Mouse (Mus musculus) testis, adult 2 months (tissue): ENCODE measurements around the gene Ftsj3. TPM values are rescaled to one million over a fixed set of nuclear protein-coding genes. Genes with fewer than 3 reads are reported as not detected.
A peak's percentile ranks its signal among the peaks of the same experiment; 100 is the strongest.

Experiments
- H3K27ac ChIP-seq: fragments of 200-500 bp; 2 replicates; pipeline ENCODE4 v1.5.1; 2012; ENCODE audit warnings: low read depth, low read length; ENCODE audit not compliant: control insufficient read depth, insufficient read depth
- H3K27me3 ChIP-seq: fragments of 200-500 bp; 2 replicates; pipeline ENCODE4 v1.6.1; 2012; ENCODE audit warnings: mild to moderate bottlenecking, low read length, moderate library complexity; ENCODE audit not compliant: control insufficient read depth, insufficient read depth
- H3K36me3 ChIP-seq: fragments of 200-500 bp; 2 replicates; pipeline ENCODE4 v1.6.1; 2012; ENCODE audit warnings: mild to moderate bottlenecking, low read length; ENCODE audit not compliant: control insufficient read depth, insufficient read depth
- H3K4me1 ChIP-seq: fragments of 200-500 bp; 2 replicates; pipeline ENCODE4 v1.6.1; 2012; ENCODE audit warnings: low read length; ENCODE audit not compliant: control insufficient read depth, insufficient read depth
- H3K4me3 ChIP-seq: fragments of 200-500 bp; 2 replicates; pipeline ENCODE4 v1.5.1; 2012; ENCODE audit warnings: low read depth, mild to moderate bottlenecking, low read length, moderate library complexity, mixed read lengths; ENCODE audit not compliant: control insufficient read depth
- CTCF ChIP-seq: fragments of 200-500 bp; IDR thresholded peaks from 2 replicates; pipeline ENCODE4 v1.5.1; 2012; ENCODE audit warnings: low read depth, mild to moderate bottlenecking, inconsistent platforms, low read length, moderate library complexity; ENCODE audit not compliant: control insufficient read depth, insufficient read depth, insufficient replicate concordance
- POLR2A ChIP-seq: fragments of 200-500 bp; IDR thresholded peaks from 2 replicates; pipeline ENCODE4 v1.6.1; 2012; ENCODE audit warnings: low read depth, mild to moderate bottlenecking, inconsistent platforms, low read length, moderate library complexity; ENCODE audit not compliant: control insufficient read depth
- polyA plus RNA-seq: library from polyadenylated mRNA; depleted of rRNA; stranded (reverse); fragments of >200 nt; gene quantifications from 2 replicates; pipeline ENCODE4 v1.2.3, GENCODE M21; 2012

Ftsj3 gene
- polyA plus RNA-seq, 1 experiment = 17.2 TPM

DNA sequence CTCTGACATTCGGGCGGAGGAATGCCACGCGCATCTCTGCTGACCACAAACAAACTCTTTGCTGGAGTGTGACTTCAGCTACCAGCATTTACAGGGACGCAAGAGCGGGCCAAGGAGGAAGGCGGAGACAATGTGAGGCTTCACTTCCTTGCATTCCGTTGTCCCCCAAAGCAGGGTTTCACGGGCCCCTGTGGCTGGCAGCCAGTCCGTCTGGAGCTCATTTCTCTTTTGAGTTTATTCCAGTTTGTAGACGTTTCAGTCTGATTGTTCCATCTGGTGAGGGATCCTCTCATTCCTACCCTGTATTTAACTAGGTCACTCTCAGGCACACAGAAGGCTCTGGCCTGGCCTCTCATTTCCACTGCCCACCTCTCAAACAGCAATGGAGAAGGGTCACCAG is 31.1 kb upstream of the Ftsj3 start:
- H3K4me1 ChIP-seq = no peaks in the 10 kb centered on the region
- no peaks in the 10 kb centered on the region for H3K27me3 ChIP-seq
- no peak for TF ChIP-seq POLR2A
- no peak for TF ChIP-seq CTCF
- no peak overlapping the region for H3K4me3 ChIP-seq
- no peaks in the 10 kb centered on the region; the same call in none of the 2 replicates for H3K36me3 ChIP-seq
- H3K27ac ChIP-seq = no peak overlapping the region

DNA sequence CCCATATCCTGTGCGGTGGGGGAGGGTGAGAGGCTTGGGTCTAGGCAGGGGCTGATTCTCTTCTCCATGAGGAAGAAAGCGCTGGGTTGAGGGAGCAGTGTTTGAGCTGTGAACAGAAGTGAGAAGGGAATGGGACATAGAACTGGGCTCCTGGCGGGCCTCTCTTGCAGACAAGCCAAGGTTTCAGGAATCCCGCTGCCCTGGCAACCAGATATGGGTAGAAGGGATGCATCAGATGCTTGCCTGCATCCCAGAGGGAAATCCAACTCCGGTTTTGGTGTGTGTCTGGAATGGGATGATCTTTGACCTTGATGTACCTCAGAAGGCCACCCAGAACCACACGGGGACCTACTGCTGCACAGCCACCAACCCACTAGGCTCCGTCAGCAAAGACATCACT is 30.3 kb upstream of the Ftsj3 start:
- Histone ChIP-seq H3K4me1 (no peaks in the 10 kb centered on the region), H3K36me3 (no peaks in the 10 kb centered on the region; the same call in none of the 2 replicates), H3K27me3 (no peaks in the 10 kb centered on the region), H3K4me3 (no peak overlapping the region), H3K27ac (no peak overlapping the region)
- no peak for TF ChIP-seq CTCF
- no peak for TF ChIP-seq POLR2A

DNA sequence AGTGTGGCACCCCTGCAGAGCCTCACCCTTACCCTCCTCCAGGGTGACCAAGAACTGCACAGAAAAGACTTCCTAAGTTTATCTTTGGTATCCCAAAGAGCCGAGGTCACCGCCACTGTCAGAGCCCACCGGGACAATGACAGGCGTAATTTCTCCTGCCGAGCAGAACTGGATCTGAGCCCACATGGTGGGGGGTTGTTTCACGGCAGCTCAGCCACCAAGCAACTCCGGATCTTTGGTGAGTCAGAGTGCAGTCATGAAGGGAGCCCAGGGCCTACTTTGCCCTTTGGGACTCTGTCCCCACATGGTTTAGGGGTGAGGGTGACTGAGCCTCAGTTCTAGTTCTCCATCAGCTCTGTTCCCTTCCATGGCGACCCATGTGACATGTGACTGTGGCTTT is 28.2 kb upstream of the Ftsj3 start:
- Histone ChIP-seq H3K27ac (no peak overlapping the region), H3K4me1 (no peaks in the 10 kb centered on the region), H3K4me3 (no peak overlapping the region), H3K27me3 (no peaks in the 10 kb centered on the region), H3K36me3 (no peaks in the 10 kb centered on the region; the same call in none of the 2 replicates)
- TF ChIP-seq CTCF (no peak), POLR2A (no peak)

DNA sequence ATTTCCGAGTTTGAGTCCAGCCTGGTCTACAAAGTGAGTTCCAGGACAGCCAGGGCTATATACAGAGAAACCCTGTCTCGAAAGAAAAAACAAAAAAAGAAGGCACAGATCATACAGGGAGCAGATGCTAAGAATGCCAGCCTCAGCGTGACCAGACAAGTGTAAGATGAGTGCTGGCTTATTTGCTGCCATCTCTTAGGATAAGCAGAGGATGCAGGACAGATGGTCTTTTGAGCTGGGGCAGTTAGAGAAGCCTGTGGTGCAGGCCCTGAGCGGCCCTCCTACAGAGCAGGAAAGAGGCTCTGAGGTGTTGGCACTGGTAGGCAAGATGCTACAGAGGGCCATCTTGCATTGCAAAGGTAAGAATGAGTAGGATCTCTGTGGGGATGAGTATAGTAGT is 27.5 kb upstream of the Ftsj3 start:
- Histone ChIP-seq H3K4me1 (no peaks in the 10 kb centered on the region), H3K27me3 (no peaks in the 10 kb centered on the region), H3K4me3 (no peak overlapping the region), H3K27ac (no peak overlapping the region), H3K36me3 (no peaks in the 10 kb centered on the region; the same call in none of the 2 replicates)
- no peak for TF ChIP-seq CTCF
- no peak for TF ChIP-seq POLR2A

DNA sequence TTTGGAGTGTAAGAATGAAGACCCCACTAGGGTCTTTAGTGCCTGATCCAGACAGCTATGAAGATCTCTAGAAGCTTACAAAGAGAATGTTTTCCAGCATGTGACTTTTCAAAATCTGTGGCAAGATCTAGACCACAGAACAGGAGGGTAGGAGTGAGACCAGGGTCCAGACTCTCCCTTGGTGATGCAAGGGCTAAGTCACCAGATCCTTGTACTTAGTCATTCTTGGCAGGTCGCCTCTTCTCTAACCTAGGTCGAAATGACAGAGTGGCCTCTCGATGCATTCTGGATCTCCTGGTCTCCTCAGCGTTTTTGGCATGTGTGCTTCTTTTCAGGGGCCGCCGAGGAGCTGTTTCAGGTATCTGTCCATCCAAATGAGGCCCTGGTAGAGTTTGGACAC is 26.6 kb upstream of the Ftsj3 start:
- Histone ChIP-seq H3K4me1 (no peaks in the 10 kb centered on the region), H3K36me3 (no peaks in the 10 kb centered on the region; the same call in none of the 2 replicates), H3K27me3 (no peaks in the 10 kb centered on the region), H3K4me3 (no peak overlapping the region), H3K27ac (no peak overlapping the region)
- TF ChIP-seq CTCF (no peak), POLR2A (no peak)

DNA sequence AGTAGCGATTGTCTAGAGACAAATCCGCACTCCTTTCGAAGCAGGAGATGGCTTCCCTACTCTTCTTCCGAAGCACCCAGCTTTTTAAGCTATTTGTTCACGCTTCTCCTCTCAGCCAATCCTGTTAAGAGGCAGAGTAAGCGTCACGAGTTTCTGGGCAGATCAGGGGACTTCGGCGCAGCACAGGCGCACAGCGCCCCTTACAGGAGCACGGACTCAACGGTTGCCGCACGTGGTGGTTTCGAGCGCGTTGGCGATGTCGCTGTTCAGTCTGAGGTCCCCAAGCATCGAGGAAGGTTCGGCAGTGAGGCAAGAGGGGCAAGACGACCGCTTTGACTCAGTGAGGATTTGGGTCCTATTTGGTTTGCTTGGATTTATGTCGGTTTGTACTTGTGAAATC is 20.6 kb upstream of the Ftsj3 start, which contains the start of gene Tcam1:
TSS of gene Tcam1 (plus strand) at position 219 of the 400 bp plus-strand sequence.
- no peaks in the 10 kb centered on the region; the same call in 1 of the 2 replicates for H3K36me3 ChIP-seq
- H3K27ac ChIP-seq = peak within 1 kb of the TSS; percentile 94
- no peaks in the 10 kb centered on the region for H3K27me3 ChIP-seq
- peak within 1 kb of the TSS; percentile 92 for H3K4me3 ChIP-seq
- TF ChIP-seq POLR2A = peak; percentile 91; the same call in 1 of the 2 replicates
- TF ChIP-seq CTCF = peak; percentile 63; the same call in 1 of the 2 replicates
- peaks cover 24% of the 10 kb centered on the region for H3K4me1 ChIP-seq

DNA sequence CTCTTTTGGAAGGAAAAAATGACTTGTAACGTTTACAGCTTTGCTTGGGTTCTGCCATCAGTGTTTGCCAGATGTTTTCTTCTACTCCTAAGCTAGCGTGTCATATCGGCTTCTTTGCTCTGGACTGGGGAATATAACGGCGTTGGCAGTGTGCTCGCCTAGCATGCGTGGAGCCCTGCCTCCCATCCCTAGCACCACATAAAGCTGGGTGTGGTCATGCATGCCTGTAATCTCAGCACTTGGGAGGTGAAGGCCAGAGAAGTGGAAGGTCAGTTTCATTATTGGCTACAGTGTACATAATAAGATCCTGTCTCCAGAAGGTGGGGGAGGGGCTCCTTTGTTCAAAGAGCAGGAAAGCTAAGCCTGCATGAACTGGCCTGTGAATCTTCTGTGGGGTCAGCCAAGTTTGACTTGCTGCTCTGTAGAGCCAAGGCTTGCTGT is 19.1 kb upstream of the Ftsj3 start:
- Histone ChIP-seq H3K27ac (peak overlapping the region; percentile 49), H3K4me1 (peaks cover 31% of the 10 kb centered on the region), H3K4me3 (peak overlapping the region; percentile 92), H3K36me3 (no peaks in the 10 kb centered on the region; the same call in 1 of the 2 replicates), H3K27me3 (no peaks in the 10 kb centered on the region)
- TF ChIP-seq CTCF (no peak), POLR2A (peak; percentile 42; the same call in 1 of the 2 replicates)

DNA sequence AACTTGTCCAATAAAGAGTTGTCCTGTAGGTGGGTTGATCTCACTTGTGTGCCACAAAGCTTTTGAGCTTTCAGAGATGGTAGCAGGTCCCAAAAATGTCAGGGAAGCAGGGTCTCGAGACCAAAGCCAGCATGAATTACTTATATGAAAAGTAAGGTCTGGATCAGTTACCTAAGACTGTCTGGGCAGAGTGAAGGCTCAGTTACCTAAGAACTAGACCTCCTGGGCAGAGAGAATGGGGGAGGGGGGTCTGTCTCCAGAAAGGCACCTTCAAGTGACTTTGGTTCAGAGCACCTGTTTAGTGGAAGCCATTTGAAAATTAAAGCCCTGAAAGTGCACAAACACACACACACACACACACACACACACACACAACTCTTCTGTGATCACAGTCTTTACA is 18.5 kb upstream of the Ftsj3 start:
- H3K4me1 ChIP-seq = peaks cover 31% of the 10 kb centered on the region
- H3K4me3 ChIP-seq = peak overlapping the region; percentile 92
- peak overlapping the region; percentile 49 for H3K27ac ChIP-seq
- H3K27me3 ChIP-seq = no peaks in the 10 kb centered on the region
- no peaks in the 10 kb centered on the region; the same call in 1 of the 2 replicates for H3K36me3 ChIP-seq
- no peak for TF ChIP-seq POLR2A
- TF ChIP-seq CTCF = no peak
